Mouse (Mus musculus): ENCODE data around the gene Nhlh1.

DNA sequence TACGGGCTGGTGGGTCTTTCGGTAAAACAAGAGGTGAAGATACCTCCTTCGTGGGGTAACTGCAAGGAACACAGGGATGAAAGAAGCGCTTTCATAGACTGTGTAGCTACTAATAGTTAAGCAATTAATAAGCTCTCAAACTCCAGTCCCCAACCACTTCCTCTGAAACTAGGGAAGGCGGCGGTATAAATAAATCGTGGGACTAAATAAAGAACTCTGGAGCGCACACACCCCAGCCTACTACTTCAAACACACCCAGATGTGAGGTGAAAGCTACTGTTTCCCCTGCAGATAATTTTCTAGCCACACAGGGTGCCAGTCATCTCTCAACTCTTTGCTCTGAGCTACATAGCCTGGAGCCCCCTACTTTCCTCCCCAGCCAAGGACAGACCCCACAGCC lies 41.3 kb downstream of the Nhlh1 start:
- TF ChIP-seq GATA1 (IDR thresholded peaks at IDR 0.05; ENCODE audit: borderline replicate concordance, low read length) (no peak), FLI1 (IDR thresholded peaks at IDR 0.05; ENCODE audit: low read length) (no peak)

Data from megakaryocyte, embryonic 14.5 days (primary cell).